Mouse (Mus musculus) right cerebral cortex, postnatal 25 days (tissue): ENCODE results near the gene Armcx6.
"Not testable (repeated sequence)": the region's sequence is repeated elsewhere in the genome, so short reads cannot be mapped to it uniquely, and the experiment has no call there.

Experiments used
- DNase-seq: peaks from one replicate; pipeline ENCODE4 v3.0.0; 2022

Gene Armcx6

GRCm38 (mm10) chrX:134750764-134751592 lies at the start of gene Armcx6:
Gene Armcx6 (minus strand): TSS chrX:134751417.
- peak; percentile 56 for DNase-seq

GRCm38 (mm10) chrX:134787728-134788127 lies 36.5 kb upstream of the Armcx6 start:
- DNase-seq = no peak

- not testable (repeated sequence) for DNase-seq
Observed at GRCm38 (mm10) chrX:134763428-134764198, 12.4 kb upstream of the Armcx6 start.

GRCm38 (mm10) chrX:134757293-134757995 lies 6.2 kb upstream of the Armcx6 start:
- DNase-seq = no peak

GRCm38 (mm10) chrX:134756434-134757292 lies 5.4 kb upstream of the Armcx6 start, which contains the start of gene Armcx3:
Gene Armcx3 (plus strand): TSS chrX:134756595.
- DNase-seq = peak; percentile 52

- no peak for DNase-seq
Observed at GRCm38 (mm10) chrX:134752584-134752983, 1.4 kb upstream of the Armcx6 start.

- DNase-seq = no peak
Observed at GRCm38 (mm10) chrX:134751910-134752309, 693 bp upstream of the Armcx6 start.

- DNase-seq = peak; percentile 26
Observed at GRCm38 (mm10) chrX:134746459-134746858, 4.8 kb downstream of the Armcx6 start.

- no peak for DNase-seq
Observed at GRCm38 (mm10) chrX:134741862-134742261, 9.4 kb downstream of the Armcx6 start.

GRCm38 (mm10) chrX:134739160-134739559 lies 12.1 kb downstream of the Armcx6 start:
- no peak for DNase-seq

- no peak for DNase-seq
Observed at GRCm38 (mm10) chrX:134737796-134738195, 13.4 kb downstream of the Armcx6 start.

GRCm38 (mm10) chrX:134729778-134730177 lies 21.4 kb downstream of the Armcx6 start:
- DNase-seq = no peak

- not testable (repeated sequence) for DNase-seq
Observed at GRCm38 (mm10) chrX:134723762-134724161, 27.5 kb downstream of the Armcx6 start.

- peak; percentile 60 for DNase-seq
Observed at GRCm38 (mm10) chrX:134718524-134718923, 32.7 kb downstream of the Armcx6 start.

GRCm38 (mm10) chrX:134717752-134718308 lies 33.4 kb downstream of the Armcx6 start, which contains the start of gene Armcx1:
Gene Armcx1 (plus strand): TSS chrX:134717963.
- DNase-seq = peak; percentile 52

GRCm38 (mm10) chrX:134716863-134717262 lies 34.4 kb downstream of the Armcx6 start:
- no peak for DNase-seq
